Mouse (Mus musculus): Measurements from ENCODE around the gene Tpte. TPM values are rescaled to one million over a fixed set of nuclear protein-coding genes. Genes with fewer than 3 reads are reported as not detected.

Gene Tpte
- polyA plus RNA-seq, 1 experiment = not detected

DNA sequence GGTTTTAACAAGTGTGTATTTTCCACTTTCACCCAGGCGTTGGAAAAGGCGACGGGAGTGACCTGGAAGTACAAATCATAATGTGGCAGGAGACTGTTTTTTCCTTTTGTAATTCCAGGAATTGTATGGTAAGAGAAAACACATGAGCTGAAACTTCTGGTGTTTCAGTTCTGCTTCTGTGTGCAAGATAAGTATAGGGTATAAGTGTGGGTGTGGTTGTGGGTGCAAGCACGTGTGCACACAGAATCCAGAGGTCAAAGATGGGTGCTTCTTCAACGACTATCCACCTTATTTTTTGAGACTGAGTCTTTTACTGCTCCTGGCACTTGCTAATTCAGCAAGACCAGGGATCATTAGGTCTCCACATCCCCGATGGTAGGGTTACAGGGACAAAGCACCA is 76.1 kb downstream of the Tpte start:
- H3K4me1 ChIP-seq (ENCODE audit: control insufficient read depth, insufficient read depth, low read length) = no peaks in the 10 kb centered on the region
- TF ChIP-seq CTCF (IDR thresholded peaks at IDR 0.05; ENCODE audit: borderline replicate concordance, insufficient read depth, low read length) = no peak
- no peak for TF ChIP-seq POLR2A (IDR thresholded peaks at IDR 0.05; ENCODE audit: low read depth, low read length)
- no peak overlapping the region for H3K27ac ChIP-seq (ENCODE audit: insufficient read depth, low read length)
- no peak overlapping the region for H3K4me3 ChIP-seq (ENCODE audit: insufficient read depth, low read length)

DNA sequence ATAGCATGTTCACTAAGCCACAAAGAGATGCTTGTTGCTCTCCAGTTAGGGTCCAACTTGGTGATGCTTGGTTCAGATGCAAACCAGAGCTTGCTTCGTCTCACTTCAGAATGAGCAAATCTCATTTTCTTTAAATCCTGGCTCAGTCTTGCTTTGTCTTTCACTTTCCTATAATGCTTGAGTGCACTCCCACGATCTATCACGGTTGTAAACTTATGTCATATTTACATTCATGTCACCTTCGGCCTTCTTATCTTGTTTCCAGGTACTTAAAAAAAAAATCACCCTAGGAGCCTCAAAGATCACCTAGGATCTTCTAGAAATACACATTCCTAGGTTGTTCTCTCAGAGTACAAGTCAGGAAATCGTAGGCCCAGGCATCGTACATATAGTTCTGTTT is 76.6 kb downstream of the Tpte start:
- no peak for TF ChIP-seq CTCF (IDR thresholded peaks at IDR 0.05; ENCODE audit: borderline replicate concordance, insufficient read depth, low read length)
- no peak for TF ChIP-seq POLR2A (IDR thresholded peaks at IDR 0.05; ENCODE audit: low read depth, low read length)
- Histone ChIP-seq H3K4me1 (ENCODE audit: control insufficient read depth, insufficient read depth, low read length) (no peaks in the 10 kb centered on the region), H3K4me3 (ENCODE audit: insufficient read depth, low read length) (no peak overlapping the region), H3K27ac (ENCODE audit: insufficient read depth, low read length) (no peak overlapping the region)

DNA sequence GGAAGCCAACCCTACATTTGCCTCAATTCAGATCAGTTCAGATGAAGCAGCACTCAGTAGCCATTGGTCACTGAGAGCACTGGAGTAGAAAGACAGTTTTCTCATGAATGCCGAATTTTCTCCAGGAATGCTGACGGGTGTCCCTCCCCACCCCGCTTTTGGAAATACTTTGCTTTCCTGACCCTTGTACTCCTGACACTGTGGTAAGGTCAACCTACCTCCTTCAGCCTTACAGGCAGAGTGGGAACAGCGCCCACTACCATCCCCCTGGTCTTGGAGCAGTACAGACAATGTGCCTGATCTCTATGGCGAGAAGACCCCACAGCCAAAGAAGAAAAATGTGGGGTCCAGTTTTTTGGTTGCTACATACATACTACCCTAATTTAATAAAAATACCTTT is 93.1 kb downstream of the Tpte start:
- H3K4me3 ChIP-seq (ENCODE audit: insufficient read depth, low read length) = no peak overlapping the region
- no peak overlapping the region for H3K27ac ChIP-seq (ENCODE audit: insufficient read depth, low read length)
- H3K4me1 ChIP-seq (ENCODE audit: control insufficient read depth, insufficient read depth, low read length) = no peaks in the 10 kb centered on the region
- TF ChIP-seq POLR2A (IDR thresholded peaks at IDR 0.05; ENCODE audit: low read depth, low read length) (no peak), CTCF (IDR thresholded peaks at IDR 0.05; ENCODE audit: borderline replicate concordance, insufficient read depth, low read length) (no peak)

DNA sequence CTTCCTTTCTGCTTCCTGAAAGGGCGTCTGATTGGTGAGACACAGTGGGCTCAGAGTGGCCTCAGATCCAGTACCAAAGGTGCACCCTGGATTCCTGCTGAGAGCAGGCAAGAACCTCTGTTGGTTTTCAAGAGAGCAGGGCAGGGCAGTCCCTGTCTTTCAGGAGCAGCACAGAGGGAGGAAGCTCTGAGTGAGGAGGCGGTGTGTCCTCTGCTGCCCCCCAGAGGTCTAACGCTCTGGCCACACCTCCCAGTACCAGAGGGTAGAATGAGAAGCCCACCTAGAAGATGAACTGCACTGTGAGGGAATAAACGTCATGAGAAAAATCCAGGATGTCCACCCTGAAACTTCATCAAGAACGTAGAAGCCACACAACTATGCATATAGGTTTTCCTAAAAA is 93.7 kb downstream of the Tpte start:
- Histone ChIP-seq H3K4me3 (ENCODE audit: insufficient read depth, low read length) (no peak overlapping the region), H3K27ac (ENCODE audit: insufficient read depth, low read length) (no peak overlapping the region), H3K4me1 (ENCODE audit: control insufficient read depth, insufficient read depth, low read length) (no peaks in the 10 kb centered on the region)
- TF ChIP-seq POLR2A (IDR thresholded peaks at IDR 0.05; ENCODE audit: low read depth, low read length) (no peak), CTCF (IDR thresholded peaks at IDR 0.05; ENCODE audit: borderline replicate concordance, insufficient read depth, low read length) (peak; percentile 68; the same call in 1 of the 2 replicates)

DNA sequence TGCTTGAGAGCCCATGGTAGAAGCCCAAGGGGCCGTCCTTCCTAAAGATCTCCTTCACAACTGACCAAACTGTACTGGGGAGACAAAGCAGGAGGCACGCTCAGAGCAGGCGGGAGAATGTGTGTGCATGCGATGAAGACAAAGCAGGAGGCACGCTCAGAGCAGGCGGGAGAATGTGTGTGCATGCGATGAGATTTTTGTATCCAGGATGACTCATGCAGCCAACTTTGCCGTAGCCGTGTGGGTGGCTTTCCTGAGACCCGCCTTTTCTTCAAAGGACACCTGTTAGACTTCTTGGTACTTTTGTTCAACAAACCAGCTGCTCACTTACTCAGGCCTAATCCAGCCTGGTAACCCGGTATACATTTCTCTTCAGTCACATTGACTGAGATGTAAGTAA is 97.7 kb downstream of the Tpte start:
- H3K27ac ChIP-seq (ENCODE audit: insufficient read depth, low read length) = no peak overlapping the region
- no peak overlapping the region for H3K4me3 ChIP-seq (ENCODE audit: insufficient read depth, low read length)
- no peak for TF ChIP-seq CTCF (IDR thresholded peaks at IDR 0.05; ENCODE audit: borderline replicate concordance, insufficient read depth, low read length)
- no peaks in the 10 kb centered on the region for H3K4me1 ChIP-seq (ENCODE audit: control insufficient read depth, insufficient read depth, low read length)

DNA sequence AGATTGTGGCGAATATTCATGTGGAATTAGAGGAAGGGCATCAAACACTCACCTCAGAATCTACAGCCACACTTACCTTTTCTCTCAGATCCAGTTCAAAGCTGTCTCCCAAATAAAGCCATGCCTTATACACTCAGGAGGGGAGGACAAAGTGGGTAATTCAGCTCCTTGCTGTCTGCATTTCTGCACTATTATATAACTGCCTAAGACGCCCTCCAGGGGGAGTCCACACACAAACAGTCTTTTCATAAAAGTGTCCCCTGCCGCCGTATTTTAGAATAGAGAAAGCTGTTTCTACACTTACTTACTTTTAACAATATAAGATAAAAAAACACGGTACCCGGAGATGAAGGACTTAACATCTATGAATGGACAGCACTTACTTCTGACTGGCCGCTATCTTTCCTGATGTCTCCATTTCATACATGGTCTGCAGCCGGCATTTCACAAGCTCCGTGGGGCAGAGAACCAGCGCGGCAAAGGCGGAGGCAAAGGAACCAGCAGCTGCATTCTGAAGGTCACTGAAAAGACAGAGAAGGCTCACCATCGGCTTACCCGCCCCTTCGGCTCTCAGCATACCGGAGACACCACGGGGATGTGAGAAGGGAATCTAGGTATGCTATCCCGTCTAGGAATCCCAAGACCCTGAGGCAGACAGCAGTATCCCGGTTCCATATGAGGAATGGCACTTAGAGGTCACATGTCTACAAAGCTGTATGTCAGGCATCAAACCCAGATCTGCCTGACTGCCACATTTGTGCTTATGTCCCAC is 99.8 kb downstream of the Tpte start:
- Histone ChIP-seq H3K4me3 (ENCODE audit: insufficient read depth, low read length) (no peak overlapping the region), H3K27ac (ENCODE audit: insufficient read depth, low read length) (no peak overlapping the region), H3K4me1 (ENCODE audit: control insufficient read depth, insufficient read depth, low read length) (no peaks in the 10 kb centered on the region)
- no peak for TF ChIP-seq POLR2A (IDR thresholded peaks at IDR 0.05; ENCODE audit: low read depth, low read length)

DNA sequence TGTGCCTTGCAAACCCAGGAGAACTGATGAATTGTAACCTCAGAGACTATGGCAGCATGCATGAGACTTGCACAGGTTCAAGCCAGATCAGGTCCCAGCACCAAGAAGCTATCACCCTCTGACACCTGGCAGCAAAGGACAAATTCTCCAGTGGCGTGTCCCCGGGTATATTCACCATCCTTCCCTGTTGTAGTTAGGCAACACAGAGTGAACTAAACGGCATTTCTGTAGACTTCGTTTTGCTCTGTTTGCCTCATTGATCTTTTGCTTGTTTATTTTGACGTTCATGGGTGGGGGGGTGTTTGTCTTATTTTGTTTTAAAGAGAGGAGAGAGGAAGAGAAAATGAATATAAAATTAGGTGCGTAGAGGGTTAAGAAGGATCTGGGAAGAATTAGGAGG is 101.9 kb downstream of the Tpte start:
- Histone ChIP-seq H3K4me1 (ENCODE audit: control insufficient read depth, insufficient read depth, low read length) (no peaks in the 10 kb centered on the region), H3K4me3 (ENCODE audit: insufficient read depth, low read length) (no peak overlapping the region), H3K27ac (ENCODE audit: insufficient read depth, low read length) (no peak overlapping the region)
- TF ChIP-seq POLR2A (IDR thresholded peaks at IDR 0.05; ENCODE audit: low read depth, low read length) (no peak), CTCF (IDR thresholded peaks at IDR 0.05; ENCODE audit: borderline replicate concordance, insufficient read depth, low read length) (no peak)

DNA sequence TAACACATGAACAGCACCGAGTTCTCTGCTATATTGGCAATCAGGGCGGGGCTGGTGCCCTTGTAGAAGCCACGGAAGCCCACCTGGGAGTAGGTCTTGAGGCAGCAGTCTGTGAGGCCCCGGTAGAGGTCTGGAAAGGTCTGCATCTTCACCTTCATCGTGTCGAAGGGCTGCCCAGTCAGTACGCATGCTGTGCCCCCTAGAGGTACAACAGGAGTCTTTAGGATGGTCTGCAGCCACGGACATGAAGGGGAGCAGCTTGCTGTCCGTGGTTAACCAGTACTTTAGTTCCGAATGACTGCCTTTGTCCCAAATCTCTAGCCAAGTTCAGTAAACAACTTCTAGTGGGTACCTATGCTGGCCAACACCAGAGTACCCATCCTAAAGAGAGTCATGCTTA is 106.6 kb downstream of the Tpte start:
- TF ChIP-seq POLR2A (IDR thresholded peaks at IDR 0.05; ENCODE audit: low read depth, low read length) = no peak
- TF ChIP-seq CTCF (IDR thresholded peaks at IDR 0.05; ENCODE audit: borderline replicate concordance, insufficient read depth, low read length) = no peak
- Histone ChIP-seq H3K4me3 (ENCODE audit: insufficient read depth, low read length) (no peak overlapping the region), H3K4me1 (ENCODE audit: control insufficient read depth, insufficient read depth, low read length) (no peaks in the 10 kb centered on the region), H3K27ac (ENCODE audit: insufficient read depth, low read length) (no peak overlapping the region)

DNA sequence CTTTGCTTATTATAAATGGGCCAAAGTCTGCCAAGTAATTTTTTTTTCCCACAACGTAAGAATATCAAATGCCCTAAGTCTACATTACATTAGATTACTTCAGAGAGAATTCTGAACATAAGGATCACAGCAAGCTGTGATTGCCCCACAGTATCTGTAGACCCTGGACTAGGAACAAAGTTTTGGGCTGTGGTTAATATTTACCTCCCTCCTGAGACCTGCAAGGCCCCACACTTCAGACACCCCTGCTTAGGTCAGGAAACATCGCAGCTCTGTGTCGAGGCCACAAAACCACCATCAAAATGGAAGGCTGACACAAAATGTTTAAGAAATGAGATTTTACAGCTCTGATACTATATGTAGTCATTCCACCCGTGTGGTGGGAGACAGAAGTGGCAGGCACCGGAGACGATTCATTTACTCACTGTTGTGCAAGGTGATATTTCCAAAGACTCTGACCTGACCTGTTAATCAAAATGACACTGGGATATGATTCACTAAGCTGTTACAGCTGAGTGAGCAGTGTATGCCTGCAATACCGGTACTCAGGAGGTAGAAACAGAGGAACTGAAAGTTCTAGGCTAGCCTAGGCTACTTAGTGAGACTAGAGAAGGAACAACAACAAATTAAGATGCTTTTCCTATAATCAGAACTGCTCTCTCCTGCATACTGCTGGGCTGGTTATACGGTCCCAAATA is 107.7 kb downstream of the Tpte start:
- TF ChIP-seq CTCF (IDR thresholded peaks at IDR 0.05; ENCODE audit: borderline replicate concordance, insufficient read depth, low read length) (no peak), POLR2A (IDR thresholded peaks at IDR 0.05; ENCODE audit: low read depth, low read length) (no peak)
- H3K4me1 ChIP-seq (ENCODE audit: control insufficient read depth, insufficient read depth, low read length) = no peaks in the 10 kb centered on the region
- no peak overlapping the region for H3K4me3 ChIP-seq (ENCODE audit: insufficient read depth, low read length)

DNA sequence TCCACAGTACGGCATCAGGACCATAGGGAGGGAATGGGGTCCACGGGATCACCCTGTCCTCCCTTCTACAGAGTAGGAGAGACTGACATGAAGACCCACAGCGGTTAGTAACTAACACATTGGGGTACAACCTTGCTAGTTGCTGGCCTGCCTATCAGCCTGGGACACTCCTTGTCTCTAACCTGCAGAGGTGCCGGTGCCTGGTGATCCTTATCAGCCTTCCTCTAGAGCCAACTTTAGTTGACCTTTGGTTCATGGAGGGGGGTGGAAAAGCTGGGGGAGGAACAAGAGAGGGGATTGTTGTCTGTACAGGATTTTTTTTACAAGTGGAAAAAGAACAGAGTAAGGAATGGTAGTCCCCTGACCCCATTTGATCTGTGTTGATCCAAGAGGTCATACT is 111.2 kb downstream of the Tpte start:
- Histone ChIP-seq H3K4me1 (ENCODE audit: control insufficient read depth, insufficient read depth, low read length) (peaks cover 2% of the 10 kb centered on the region; the same call in 1 of the 2 replicates), H3K27ac (ENCODE audit: insufficient read depth, low read length) (no peak overlapping the region), H3K4me3 (ENCODE audit: insufficient read depth, low read length) (no peak overlapping the region)
- TF ChIP-seq POLR2A (IDR thresholded peaks at IDR 0.05; ENCODE audit: low read depth, low read length) (no peak), CTCF (IDR thresholded peaks at IDR 0.05; ENCODE audit: borderline replicate concordance, insufficient read depth, low read length) (no peak)

More for the DNA sequence above, 107.7 kb downstream of the Tpte start:
- H3K27ac ChIP-seq (ENCODE audit: insufficient read depth, low read length) = no peak overlapping the region
